In genomic region chr11:121661116-121661515, GRCm38 (mm10) we compare ENCODE assay signal across 23 mouse cellular contexts.
"Had no signal": no experiment of that assay in that cellular context is flagged by ENCODE, and none has a peak within 500 bp of the region (broad histone marks: within the 10 kb centered on the region; RNA-seq: fewer than 3 reads in every experiment).

No protein-coding gene starts in this region.

- H3K4me1 ChIP-seq: heart, embryonic 13.5 days; heart, embryonic 15.5 days; hindbrain, embryonic 13.5 days; hindbrain, embryonic 15.5 days; intestine, embryonic 15.5 days; kidney, embryonic 15.5 days; limb, embryonic 13.5 days; limb, embryonic 15.5 days; liver, embryonic 12.5 days had no signal

- H3K36me3 ChIP-seq: heart, embryonic 15.5 days; intestine, embryonic 15.5 days had no signal

- H3K9me3 ChIP-seq: heart, embryonic 13.5 days; heart, embryonic 15.5 days; hindbrain, embryonic 13.5 days; hindbrain, embryonic 15.5 days; intestine, embryonic 15.5 days; kidney, embryonic 15.5 days; limb, embryonic 13.5 days; limb, embryonic 15.5 days; liver, embryonic 12.5 days had no signal

- H3K4me3 ChIP-seq: heart, embryonic 13.5 days; heart, embryonic 15.5 days; hindbrain, embryonic 13.5 days; hindbrain, embryonic 15.5 days; intestine, embryonic 15.5 days; kidney, embryonic 15.5 days; limb, embryonic 13.5 days; limb, embryonic 15.5 days; liver, embryonic 12.5 days had no signal

- DNase-seq: forebrain, postnatal 0 days; gastrocnemius, postnatal 14 days; gastrocnemius, postnatal 36 days; heart, adult 18-20 months; heart, postnatal 14 days; heart, postnatal 36 days; kidney, adult 11 months; kidney, postnatal 25 days; layer of hippocampus, adult 9-11 months; layer of hippocampus, postnatal 36 days; left cerebral cortex, postnatal 4 days had no signal

- H3K27ac ChIP-seq: heart, embryonic 13.5 days; heart, embryonic 15.5 days; hindbrain, embryonic 13.5 days; hindbrain, embryonic 15.5 days; hindbrain, postnatal 0 days; intestine, embryonic 15.5 days; kidney, embryonic 15.5 days; kidney, postnatal 0 days; limb, embryonic 13.5 days; limb, embryonic 15.5 days; liver, embryonic 12.5 days; liver, embryonic 14.5 days had no signal

- H3K27me3 ChIP-seq: heart, embryonic 13.5 days; heart, embryonic 15.5 days; hindbrain, embryonic 13.5 days; hindbrain, embryonic 15.5 days; intestine, embryonic 15.5 days; kidney, embryonic 15.5 days; limb, embryonic 13.5 days; limb, embryonic 15.5 days; liver, embryonic 12.5 days had no signal
